Mouse (Mus musculus): ENCODE measurements around the gene Gm15517.

DNA sequence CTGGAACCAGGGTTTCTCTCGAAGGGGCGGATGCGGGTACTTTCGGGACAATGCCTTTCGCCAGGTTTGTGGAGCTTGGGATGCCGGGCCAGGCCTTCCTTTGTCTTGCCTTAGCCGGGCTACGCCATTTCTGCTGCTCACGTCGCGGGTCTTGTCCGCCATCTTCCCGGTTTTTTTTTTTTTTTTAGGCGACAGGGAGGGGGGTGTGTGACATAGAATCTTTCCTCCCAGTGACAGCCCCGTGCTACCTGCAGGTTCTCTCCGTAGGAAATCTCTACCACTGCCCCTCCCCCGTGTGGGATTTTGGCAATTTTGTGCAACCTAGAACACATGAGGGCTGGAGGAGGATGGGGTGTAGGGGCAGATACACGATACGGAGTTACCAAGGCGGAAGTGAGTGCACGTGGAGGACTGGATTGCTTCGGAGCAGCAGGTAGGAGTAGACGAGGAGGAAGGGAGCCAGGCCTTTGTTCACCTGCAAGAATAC, 14.2 kb upstream of the Gm15517 start:
- no peak for TF ChIP-seq CTCF (IDR thresholded peaks at IDR 0.05; ENCODE audit: low read depth)
- no peak for TF ChIP-seq EP300 (IDR thresholded peaks at IDR 0.05; ENCODE audit: low read depth)
